Mouse (Mus musculus): ENCODE data around the gene 2010111I01Rik. TPM values are rescaled to one million over a fixed set of nuclear protein-coding genes. Genes with fewer than 3 reads are reported as not detected.

Gene 2010111I01Rik
- total and polyA plus RNA-seq, 3 experiments = 26.3 to 32.7 TPM; not detected in 1

GRCm38 (mm10) chr13:63187145-63188143, 222.8 kb downstream of the 2010111I01Rik start:
- Histone ChIP-seq H3K4me1 (ENCODE audit: control insufficient read depth in 1 of 2, insufficient read depth in 2 of 2, low read length in 2 of 2) (no peaks in the 10 kb centered on the region), H3K36me3 (ENCODE audit: control insufficient read depth in 1 of 2, insufficient read depth in 2 of 2, low read length in 2 of 2) (no peaks in the 10 kb centered on the region), H3K9ac (ENCODE audit: control insufficient read depth, low read depth, low read length, poor library complexity, severe bottlenecking) (no peak overlapping the region), H3K27ac (ENCODE audit: control insufficient read depth, low read depth, low read length) (no peak overlapping the region), H3K9me3 (replicated peaks; ENCODE audit: insufficient read depth, low read length) (no peaks in the 10 kb centered on the region), H3K79me2 (ENCODE audit: control insufficient read depth, insufficient read depth, low read length, poor library complexity) (no peaks in the 10 kb centered on the region), H3K27me3 (ENCODE audit: control insufficient read depth in 1 of 2, insufficient read depth in 2 of 2, low read length in 2 of 2) (no peaks in the 10 kb centered on the region), H3K4me3 (ENCODE audit: control insufficient read depth in 1 of 2, insufficient read depth in 1 of 2, low read depth in 2 of 2, low read length in 2 of 2) (no peak overlapping the region)
- TF ChIP-seq MYC (IDR thresholded peaks at IDR 0.05; ENCODE audit: low read depth, low read length) (no peak), NRF1 (IDR thresholded peaks at IDR 0.05; ENCODE audit: insufficient read depth, low read depth, low read length, poor library complexity, severe bottlenecking) (no peak), POLR2AphosphoS5 (IDR thresholded peaks at IDR 0.05; ENCODE audit: borderline replicate concordance, low read depth, low read length) (no peak), GABPA (IDR thresholded peaks at IDR 0.05; ENCODE audit: low read depth, low read length) (no peak), MAFK (IDR thresholded peaks at IDR 0.05; ENCODE audit: borderline replicate concordance, low read depth, low read length) (no peak), NELFE (IDR thresholded peaks at IDR 0.05; ENCODE audit: low read depth, low read length) (no peak), USF1 (IDR thresholded peaks at IDR 0.05; ENCODE audit: low read depth, low read length) (no peak), EP300 (IDR thresholded peaks at IDR 0.05; ENCODE audit: low read depth in 1 of 2, low read length in 2 of 2) (no peak), CHD2 (IDR thresholded peaks at IDR 0.05; ENCODE audit: low read length) (no peak), MEF2A (IDR thresholded peaks at IDR 0.05; ENCODE audit: extremely low read depth, insufficient replicate concordance, low read depth, low read length, poor library complexity, severe bottlenecking) (no peak), MYB (IDR thresholded peaks at IDR 0.05; ENCODE audit: low read depth, low read length) (no peak), RAD21 (IDR thresholded peaks at IDR 0.05; ENCODE audit: low read depth, low read length) (no peak), CTCF (IDR thresholded peaks at IDR 0.05 in 2 of 3, conservative IDR thresholded peaks at IDR 0.05 in 1 of 3; ENCODE audit: control insufficient read depth in 1 of 3, insufficient read depth in 1 of 3, low read depth in 2 of 3, low read length in 3 of 3, poor library complexity in 1 of 3, severe bottlenecking in 1 of 3) (no peak), TCF12 (IDR thresholded peaks at IDR 0.05; ENCODE audit: low read depth, low read length) (no peak), TAL1 (IDR thresholded peaks at IDR 0.05; ENCODE audit: low read length) (no peak), USF2 (IDR thresholded peaks at IDR 0.05; ENCODE audit: borderline replicate concordance in 1 of 2, insufficient read depth in 1 of 2, low read depth in 1 of 2, low read length in 2 of 2) (no peak), CHD1 (IDR thresholded peaks at IDR 0.05; ENCODE audit: low read depth, low read length) (no peak), POLR2AphosphoS2 (IDR thresholded peaks at IDR 0.05; ENCODE audit: low read length) (no peak), KAT2A (conservative IDR thresholded peaks at IDR 0.05; ENCODE audit: low read depth, low read length) (no peak)
- no peak for DNase-seq (ENCODE audit: low read depth, low spot score)

All from MEL (cell line).